Mouse (Mus musculus) c-Kit-negative CD71-positive TER-119-positive erythroid progenitor cells, embryonic 14.5 days (primary cell): ENCODE results near the gene Arhgap10.

Source experiments
- DNase-seq: peaks from one replicate; pipeline ENCODE4 v3.0.0-alpha.2; 2013; ENCODE audit warnings: low read depth, low spot score

Arhgap10 gene

GRCm38 (mm10) chr8:77516845-77517244, 908 bp downstream of the Arhgap10 start:
- DNase-seq, result no peak

DNA sequence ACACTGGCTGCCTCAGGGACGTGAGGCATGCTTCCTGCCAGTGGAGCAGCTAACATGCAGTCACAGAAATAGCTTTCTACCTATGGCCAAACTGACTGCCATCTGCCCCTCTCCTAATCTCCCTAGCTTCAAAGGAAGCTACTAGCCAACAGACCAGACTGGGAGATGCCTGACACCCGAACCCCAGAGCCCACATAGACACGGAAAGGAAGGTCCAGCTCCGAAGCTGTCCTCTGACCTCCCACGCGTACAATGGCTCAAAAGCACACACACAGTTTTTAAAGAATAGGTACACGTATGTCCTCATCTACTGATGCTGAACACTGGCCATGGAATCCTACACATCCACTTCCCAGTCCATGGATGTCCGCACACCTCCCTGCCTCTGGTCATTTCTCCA, 2.0 kb downstream of the Arhgap10 start:
- no peak for DNase-seq

- DNase-seq, result no peak
Measured at GRCm38 (mm10) chr8:77515201-77515600, 2.6 kb downstream of the Arhgap10 start.

GRCm38 (mm10) chr8:77511750-77512493, 5.8 kb downstream of the Arhgap10 start:
- no peak for DNase-seq

- DNase-seq, result no peak
Measured at GRCm38 (mm10) chr8:77510426-77510825, 7.3 kb downstream of the Arhgap10 start.

DNA sequence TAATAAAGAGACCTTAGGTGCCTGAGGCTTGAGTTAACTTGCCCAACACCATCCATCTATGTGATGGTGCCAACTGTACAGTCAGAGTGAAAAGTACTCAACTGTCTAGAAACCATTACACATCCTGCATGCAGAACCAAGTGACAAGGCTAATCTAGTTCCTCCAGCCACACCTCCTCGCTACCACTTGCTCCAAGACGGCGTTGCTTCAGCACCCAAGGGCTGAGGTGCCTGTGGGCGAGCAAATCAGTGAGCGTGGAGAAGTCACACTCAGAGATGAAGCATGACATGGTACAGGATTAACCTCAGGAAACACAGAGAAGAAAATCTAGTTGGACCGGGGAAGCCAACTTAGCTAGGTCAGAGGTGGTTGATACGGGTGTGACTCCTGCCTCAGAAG, 8.7 kb downstream of the Arhgap10 start:
- no peak for DNase-seq

DNA sequence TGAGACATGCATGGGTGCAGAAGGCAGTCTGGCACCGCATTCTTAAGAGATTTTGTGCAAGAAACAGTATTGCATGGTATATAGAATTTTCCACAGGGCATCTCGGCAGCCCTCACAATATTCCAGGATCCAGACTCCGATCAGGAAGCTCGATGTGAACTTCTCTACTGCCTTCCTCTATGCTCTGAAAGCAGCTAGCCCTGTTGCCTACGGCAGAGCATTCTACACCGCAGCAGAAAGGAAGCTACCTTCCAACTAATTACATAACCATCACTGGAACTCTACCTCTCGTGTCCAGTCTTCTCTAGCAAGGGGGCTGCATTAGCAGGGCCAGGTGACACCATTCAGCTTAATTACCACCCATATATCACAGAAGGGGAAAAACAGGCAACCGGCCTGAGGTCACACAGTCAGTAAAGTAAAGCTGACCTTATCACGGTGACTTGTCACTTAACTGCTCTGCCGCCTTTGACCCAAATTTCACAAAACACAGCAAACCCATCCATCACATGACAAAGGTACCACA, 10.2 kb downstream of the Arhgap10 start:
- DNase-seq, result no peak

DNA sequence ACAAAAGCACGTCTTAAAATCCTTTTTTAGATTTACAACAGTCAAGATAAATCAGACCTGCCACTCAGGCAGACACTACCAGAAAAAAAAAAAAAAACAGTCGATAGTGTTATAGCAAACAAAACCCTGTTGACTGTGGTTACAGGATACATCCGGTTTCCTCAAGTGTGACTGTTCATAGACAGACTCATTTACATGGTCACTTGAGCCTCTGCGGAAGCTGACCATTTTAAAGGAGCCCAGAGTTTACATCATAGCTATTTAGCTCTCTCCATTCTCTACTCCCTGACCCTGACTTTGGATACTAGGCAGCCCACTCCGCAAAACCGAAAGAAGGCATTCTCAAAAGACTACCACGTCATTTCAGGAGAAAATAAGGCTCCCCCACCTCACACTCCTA, 11.2 kb downstream of the Arhgap10 start:
- no peak for DNase-seq

GRCm38 (mm10) chr8:77502547-77502946, 15.2 kb downstream of the Arhgap10 start:
- no peak for DNase-seq

DNA sequence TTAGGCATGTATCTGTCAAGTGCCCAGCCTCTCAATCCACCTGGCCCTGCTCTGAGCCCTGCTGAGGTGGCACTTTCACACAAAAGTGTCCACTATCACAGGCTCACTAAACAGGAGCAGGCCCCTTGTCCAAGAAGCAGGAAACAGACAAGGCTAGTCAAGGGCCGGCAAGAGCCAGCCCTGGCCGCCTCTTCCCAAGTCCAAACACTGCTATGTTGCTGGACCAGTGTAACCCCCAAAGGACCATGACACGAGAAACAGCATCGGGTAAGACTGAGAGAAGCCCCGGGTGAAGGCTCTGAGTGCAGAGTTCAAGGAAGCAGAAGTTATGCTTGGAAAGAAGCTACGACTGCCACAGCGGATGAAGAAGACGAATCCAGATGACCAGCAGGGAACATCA, 16.6 kb downstream of the Arhgap10 start:
- no peak for DNase-seq

DNA sequence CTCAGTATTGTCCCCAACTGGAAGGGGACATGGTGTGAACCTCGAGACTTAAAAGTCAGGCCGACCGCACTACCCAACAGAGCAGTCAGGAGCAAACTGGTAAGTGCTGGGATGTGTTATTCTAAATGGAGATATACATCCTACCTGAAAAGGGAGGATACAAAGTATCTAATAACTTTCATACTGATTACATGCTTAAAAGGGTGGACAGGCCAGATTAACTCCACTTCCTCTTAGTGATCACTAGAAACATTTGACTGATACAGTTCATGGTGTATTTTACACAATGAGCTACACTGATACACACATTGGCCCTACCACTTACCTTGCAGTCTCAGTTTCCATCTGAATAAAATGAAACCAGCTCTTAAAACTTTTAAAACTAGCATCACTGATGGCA, 17.5 kb downstream of the Arhgap10 start:
- no peak for DNase-seq

- DNase-seq, result no peak
Measured at GRCm38 (mm10) chr8:77497442-77497841, 20.3 kb downstream of the Arhgap10 start.

GRCm38 (mm10) chr8:77496253-77496652, 21.5 kb downstream of the Arhgap10 start:
- no peak for DNase-seq

- no peak for DNase-seq
Measured at GRCm38 (mm10) chr8:77494376-77495328, 23.1 kb downstream of the Arhgap10 start.

GRCm38 (mm10) chr8:77492356-77493058, 25.2 kb downstream of the Arhgap10 start:
- DNase-seq, result no peak

DNA sequence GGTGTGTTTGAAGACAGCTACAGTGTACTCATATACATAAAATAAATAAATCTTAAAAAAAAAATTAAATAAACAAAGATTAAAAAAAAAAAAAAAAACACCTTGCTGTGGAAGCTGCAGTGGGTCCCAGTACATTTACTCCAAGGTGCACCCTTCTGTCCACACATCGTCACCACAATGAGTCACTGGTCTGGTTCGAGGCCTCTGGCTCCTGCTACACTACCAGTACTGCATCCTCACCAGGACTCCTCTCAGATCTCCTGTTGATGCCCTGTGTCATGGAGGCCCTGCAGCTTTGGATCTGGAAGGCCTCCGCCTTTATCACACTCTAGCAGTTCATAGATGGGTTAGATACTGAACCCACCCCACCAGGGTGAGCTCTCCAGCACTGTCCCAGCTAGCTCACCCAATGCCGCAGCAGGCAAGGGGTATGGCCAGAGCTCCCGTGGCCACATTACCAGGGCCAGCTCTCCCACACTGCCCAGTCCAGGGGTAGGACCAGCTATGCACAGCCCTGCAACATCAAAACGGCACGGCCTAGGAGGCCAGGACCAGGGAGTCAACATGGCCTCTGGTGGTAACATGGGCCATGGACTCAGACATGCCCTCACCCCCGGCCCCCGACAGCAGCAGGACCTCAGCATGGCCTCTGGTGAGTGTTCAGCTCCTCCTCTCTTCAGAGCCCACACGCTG, 26.4 kb downstream of the Arhgap10 start:
- DNase-seq, result no peak

GRCm38 (mm10) chr8:77490095-77490781, 27.5 kb downstream of the Arhgap10 start:
- no peak for DNase-seq

DNA sequence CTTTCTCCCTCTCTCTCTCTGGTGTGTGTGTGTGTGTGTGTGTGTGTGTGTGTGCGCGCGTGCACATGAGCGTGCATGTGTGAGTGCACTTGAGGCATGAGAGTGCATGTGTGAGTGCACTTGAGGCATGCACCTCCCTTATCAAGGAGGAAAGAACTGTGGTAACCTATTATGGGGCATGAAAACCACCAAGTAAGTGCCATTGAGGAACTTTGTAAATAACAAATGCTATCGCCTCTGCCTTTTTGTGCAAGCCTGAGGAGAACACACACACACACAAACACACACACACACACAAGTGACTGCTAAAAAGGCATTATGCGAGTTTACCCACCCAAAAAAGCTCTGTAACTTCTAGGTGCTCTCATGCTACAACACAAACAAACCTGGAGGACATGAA, 28.5 kb downstream of the Arhgap10 start:
- DNase-seq, result no peak

- no peak for DNase-seq
Measured at GRCm38 (mm10) chr8:77488215-77488606, 29.5 kb downstream of the Arhgap10 start.

DNA sequence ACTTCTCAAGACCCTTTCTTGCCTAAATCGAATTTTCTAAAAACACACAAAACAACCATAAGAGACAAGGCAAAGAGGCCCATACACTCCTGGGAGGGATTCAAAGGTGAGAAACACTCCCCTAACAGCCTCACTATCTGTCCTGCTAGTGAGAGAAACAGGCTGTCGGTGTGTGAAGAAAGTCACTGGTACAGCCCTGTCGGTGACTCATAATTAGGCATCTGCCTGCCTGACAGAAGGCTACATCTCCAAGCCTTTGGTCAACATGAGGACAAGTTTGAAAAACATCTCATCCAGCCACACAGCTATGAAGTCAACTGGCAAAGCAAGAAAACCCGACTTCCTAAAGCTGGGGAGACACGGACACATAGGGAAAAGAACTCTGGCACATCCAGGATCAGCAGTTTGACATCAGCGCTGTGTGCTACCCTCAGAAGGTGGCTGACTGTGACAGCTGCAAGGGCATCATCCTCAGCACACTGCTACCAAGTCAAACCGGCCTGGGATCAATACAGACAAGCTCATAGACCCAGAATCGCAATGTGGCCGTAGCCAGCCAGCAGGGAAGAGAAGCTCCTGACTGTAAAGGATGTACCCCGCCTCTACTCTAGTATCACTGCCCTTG, 30.1 kb downstream of the Arhgap10 start:
- DNase-seq, result no peak
